Mouse (Mus musculus): ENCODE measurements around the gene D130043K22Rik.

GRCm38 (mm10) chr13:24859115-24859514 is 14.2 kb downstream of the D130043K22Rik start:
- TF ChIP-seq POLR2A (IDR thresholded peaks at IDR 0.05; ENCODE audit: low read depth, low read length): no peak
- no peak for TF ChIP-seq CTCF (IDR thresholded peaks at IDR 0.05; ENCODE audit: extremely low read depth, insufficient read depth, insufficient read length, insufficient replicate concordance)

All from spleen, adult 2 months (tissue).